Mouse (Mus musculus): ENCODE results near the gene Llgl2.

The Llgl2 gene

DNA sequence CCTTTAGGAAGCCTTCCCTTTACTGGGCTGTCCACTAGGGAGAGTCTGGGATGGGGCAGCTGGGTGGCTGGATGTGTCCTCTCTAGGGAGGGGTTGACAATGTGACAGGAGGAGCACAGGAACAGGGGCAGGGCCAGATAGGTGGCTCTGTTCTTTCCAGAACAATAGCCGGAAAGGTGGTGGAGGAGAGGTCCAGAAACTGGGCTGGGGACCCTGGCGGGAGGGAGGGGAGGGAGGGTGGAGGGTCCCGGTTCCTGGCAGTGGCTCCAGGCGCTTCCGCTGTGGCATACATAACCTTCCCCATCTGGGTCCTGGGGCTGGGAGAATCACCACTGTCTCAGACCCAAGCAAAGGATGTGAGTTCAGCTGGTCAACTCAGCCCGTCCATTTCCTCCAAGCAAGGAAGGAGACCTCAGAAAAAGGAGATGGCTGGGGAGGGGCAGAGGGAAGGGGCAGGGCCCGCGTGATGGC is 14.5 kb upstream of the Llgl2 start:
- peak; percentile 69 to 88 for DNase-seq

DNA sequence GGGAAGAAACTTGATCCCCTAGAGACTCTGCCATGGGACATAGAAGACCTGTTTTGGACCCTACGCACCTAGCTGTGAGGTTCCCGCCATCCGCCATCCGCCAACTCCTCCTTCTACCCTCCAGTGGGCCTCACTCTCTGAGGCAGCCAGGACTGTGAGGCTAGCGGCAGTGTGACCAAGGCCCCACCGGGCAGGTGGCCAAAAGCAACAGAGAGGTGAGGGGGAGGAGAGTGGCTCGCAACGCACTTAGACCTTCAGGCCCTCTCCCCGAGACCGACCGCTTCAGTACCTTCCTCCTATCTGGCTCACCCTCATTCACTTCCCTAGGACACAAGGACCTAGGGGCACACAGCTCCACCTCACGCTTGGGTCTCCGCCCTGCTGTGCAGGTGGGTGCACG is 13.5 kb upstream of the Llgl2 start:
- peak; percentile 84 to 93 for DNase-seq

DNA sequence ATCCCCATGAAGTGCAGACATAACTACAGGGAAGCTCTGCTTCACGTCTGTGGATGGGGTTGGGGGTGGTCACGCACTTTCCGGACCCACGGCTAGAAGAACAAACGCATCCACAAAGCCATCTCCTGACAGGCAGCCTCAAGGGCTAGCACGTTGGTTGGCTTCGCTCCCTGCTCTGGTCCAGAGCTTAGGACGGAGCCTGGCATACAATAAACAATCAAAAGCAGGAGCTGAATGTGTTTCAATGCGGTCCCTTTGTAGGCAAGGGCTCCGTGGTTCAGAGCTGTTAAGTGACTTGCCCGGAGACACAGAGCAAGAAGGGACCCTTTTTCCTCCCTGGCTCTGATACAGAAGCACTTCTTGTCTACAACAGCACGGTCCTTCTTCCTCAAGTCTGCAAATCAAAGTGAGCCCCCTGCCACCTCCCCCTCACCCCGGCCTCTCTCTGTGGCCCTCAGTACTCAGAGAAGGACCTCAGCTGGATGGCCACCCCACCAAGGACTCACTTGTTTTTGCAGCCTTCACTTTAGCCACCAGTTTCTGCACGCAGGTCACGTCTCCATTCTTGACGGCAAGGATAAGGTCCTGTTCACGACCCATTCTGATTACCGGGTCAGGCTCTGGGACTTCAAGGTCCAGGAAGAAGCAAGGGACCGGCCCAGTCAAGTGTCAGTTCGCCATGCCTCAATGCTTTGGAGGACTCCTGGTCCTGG is 12.3 kb upstream of the Llgl2 start:
- no peak for DNase-seq

DNA sequence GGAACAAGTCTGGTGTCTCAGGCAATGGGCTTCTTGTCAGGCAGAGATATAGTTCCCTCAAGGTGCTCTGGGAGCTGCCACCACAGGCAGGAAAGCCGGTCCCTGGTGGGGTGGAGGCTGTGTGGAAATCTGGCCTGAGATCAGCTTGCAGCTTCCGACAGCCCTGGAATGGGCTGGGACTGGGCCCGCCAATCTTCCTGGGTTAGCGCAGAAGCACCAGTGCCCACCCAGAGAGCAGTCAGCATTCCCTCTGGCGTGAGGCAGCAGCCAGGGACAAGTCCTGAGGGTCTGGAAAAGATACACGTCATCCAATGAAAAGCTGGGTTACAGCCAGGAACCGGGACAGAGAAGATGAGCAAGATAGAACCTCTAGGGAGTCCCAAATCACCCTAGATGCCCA is 11.8 kb upstream of the Llgl2 start:
- DNase-seq: peak; percentile 67 to 87

DNA sequence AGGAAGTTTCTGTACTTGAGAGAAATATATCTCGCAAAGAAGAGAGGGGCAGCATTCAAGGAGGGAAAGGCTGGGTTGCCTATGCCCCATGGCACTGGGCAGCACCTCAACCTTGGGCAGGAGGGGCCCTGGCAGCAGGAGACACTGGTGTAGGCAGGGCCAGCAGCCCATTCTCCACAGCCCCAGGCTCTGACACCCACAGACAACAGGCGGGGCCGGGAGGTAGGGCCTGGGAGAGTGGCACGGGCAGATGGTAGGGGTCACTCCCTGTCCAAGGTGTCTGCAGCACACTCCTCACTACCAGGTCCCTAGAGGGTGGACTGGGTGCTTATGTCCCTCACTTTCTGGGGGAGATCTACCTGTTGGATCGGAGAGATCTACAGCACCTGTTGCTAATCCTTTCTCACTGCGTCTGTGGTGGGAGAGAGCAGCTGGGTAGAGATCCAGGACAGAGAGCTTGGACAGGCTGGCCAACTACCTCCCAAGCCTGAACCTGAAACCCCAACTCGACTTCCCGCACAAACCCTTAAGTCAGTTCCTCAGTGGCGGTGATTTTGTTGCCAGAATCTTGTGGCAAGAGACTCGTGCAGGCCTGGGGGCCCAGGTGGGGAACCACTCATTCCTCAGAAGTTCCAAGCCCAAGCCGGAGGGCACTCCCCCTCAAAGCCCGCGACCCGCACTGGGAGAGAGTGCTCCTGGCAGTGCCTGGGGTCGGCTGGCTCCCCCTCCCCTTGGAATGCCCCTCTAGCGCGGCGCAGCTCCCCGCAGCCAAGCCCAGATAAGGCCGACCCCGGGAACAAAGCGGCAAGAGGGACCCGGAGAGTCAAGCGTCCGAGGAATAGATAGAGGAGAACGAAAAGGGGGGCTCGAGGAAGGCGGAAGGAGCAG is 11.1 kb upstream of the Llgl2 start:
- DNase-seq: peak; percentile 41 to 77

DNA sequence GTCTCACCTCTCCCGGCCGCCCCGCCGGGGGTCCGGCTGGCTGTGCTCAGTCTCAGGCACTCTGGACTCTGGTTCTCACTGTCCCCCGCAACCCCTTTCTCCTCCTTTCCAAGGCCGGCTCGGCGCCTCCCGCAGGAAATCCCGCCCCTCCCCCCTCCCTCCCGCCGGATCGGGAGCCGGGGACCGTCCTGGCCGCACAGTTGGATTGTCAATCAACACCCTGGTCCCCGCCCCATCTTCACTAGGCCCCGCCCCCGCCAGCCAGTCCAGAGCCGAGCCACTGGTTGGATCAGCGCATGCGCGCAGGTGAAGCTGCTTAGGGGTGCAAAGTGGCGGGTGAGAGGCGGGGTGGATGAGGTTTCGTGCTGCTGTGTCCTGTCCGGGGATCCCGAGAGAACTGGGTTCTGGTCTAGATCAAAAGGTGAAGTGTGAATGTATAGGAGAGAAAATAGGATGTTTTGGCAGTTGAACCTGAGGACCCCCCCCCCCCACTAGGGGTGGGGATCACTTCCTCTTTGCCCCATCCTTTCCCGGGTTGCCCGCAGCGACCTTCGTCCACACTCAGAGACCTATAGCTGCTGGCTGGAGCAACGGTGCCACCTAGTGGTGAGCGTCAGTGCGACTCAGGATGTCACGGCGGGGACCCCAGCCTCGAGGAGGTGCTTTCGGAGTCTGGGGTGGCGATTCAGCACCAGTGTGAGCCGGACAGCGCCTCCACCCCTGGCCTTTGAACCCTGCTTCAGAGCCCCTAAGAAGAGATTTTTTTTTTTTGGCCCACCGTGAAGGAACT is 10.1 kb upstream of the Llgl2 start, which contains the start of gene Caskin2:
Gene Caskin2 (minus strand): TSS at position 133 of the 790 bp plus-strand sequence.
- DNase-seq: peak; percentile 98 to 99

DNA sequence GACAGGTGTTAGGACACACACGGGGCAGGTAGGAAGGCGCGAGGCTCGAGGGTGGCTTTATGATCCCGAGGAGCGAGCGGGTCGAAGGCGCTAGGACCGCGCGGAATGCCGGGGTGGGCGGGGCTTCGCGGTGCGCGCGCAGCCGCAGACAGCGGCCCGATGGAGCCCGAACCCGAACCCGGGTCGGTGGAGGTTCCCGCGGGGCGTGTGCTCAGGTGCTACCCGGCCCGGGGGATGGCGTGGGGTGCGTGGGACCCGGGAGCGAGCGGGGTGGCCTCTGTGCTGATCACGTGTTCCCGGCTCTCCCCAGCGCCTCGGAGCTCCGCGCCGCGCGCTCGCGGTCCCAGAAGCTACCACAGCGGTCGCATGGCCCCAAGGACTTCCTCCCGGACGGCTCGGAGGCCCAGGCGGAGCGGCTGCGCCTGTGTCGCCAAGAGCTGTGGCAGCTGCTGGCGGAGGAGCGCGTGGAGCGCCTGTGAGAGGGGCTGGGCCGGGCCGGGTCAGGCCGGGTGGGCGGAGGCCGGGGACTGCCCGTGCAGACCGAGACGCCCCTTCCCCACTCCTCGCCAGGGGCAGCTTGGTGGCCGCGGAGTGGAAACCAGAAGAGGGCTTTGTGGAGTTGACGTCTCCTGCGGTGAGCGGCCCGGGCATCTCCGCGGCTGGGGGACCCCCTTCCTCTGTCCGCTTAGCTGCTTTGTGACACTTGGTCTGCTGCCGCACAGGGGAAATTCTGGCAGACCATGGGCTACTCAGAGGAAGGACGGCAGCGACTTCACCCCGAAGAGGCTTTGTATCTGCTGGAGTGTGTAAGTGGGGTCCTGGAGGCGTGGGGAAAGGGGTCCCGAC is 9.0 kb upstream of the Llgl2 start, which contains the start of gene Tsen54:
Gene Tsen54 (plus strand): TSS at position 120 of the 846 bp plus-strand sequence.
- DNase-seq: peak; percentile 91 to 93

DNA sequence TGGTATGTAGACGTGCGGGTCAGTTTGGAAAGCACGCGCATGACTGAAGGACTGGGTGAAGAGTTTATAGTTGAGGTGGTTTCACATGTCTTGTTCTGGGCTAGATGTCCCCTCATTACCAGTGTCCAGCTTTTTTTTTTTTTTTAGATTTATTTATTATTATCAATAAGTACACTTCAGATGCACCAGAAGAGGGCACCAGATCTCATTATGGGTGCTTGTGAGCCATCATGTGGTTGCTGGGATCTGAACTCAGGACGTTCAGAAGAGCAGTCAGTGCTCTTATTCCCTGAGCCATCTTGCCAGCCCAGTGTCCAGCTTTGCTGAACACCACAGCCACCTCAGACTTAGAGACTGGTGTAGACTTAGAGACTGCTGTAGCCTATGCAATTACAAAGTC is 6.5 kb upstream of the Llgl2 start:
- DNase-seq: peak in 1 of 2 experiments; percentile 41

DNA sequence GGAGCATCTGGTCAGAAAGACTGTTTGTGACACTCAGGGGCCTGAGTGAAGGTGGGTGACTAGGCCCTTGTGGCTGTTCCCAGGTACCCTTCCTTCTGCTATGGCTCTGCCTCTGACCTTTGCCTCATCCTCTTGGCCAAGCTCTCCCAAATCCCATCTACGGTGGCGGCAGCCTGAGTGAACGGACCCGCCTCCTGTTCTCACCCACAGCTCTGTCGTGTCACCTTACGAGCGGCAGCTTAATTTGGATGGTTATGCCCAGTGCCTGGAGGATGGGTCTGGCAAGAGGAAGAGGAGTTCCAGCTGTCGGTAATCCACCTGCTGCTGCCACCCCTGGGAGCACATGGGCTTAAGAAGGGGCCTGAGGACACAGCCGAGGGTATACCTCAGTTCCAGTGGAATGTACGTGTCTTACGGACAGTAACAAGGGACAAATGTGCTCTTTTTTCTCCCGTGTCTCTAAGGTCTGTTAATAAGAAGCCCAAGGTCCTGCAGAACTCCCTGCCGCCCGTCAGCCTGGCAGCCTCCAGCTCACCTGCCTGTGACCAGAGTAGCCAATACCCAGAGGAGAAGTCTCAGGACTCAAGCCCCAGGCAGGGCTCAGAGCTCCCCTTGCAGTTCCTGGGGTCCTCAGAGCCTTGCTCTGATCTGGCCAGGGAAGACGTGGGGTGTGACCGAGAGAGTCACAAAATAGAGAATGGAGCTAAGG is 3.8 kb upstream of the Llgl2 start:
- DNase-seq: peak; percentile 30 to 74

DNA sequence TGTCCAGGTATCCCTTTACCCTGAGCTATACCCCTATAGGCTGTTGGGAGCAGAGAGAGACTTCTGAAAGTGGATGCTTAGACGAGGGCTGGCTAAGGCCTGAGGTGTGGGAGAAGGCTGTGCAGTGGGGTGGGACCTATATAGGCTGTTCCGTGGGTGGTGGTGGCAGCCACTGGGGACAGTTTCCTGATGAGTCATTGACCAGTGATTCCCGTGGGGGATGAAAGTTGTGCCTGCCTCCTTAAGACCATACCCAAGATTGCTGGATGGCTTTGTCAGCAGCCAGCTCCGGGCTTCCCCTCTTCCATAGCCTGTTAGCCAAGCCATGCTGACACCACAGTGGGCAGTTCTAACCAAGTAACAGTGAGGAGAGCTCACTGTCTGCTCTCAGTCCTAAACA is 2.8 kb upstream of the Llgl2 start:
- DNase-seq: no peak

DNA sequence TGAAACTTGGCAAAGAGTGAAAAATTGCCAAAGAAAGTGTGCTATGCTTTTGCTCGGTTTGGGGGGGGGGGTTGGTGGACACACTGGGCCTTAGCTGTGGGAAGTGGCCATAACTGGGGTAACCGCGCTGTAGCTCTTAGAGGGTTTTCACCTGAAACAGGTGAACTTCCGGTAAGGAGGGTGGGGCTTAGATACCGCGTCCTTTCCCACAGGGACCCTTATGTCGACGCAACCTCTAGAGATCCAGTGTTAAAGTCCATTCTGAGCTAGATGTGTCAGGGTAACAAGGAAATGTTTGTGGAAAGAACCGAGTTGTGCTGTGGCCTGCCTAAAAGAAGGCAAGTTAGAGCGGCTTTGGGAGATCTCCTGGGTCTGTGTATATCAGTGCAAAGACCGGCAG is 964 bp downstream of the Llgl2 start:
- DNase-seq: no peak

DNA sequence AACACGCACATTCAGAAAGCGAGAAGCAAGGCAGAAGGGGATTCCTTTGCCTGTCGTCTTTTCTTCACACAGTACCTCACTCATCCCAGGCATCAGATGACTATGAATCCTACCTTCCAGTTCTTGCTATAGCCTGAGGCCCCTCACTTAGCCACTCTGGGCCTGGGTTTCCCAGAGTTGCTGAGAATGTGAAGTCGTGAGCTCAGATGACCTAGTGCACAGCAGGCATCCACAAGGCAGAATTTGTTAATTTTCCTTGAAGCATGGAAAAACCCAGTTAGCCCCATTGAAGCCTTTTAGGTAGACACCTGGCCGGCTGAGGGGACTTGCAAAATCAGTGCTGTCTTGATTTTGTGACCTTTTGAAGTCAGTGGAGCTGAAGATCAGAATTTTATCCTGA is 2.6 kb downstream of the Llgl2 start:
- DNase-seq: no peak

DNA sequence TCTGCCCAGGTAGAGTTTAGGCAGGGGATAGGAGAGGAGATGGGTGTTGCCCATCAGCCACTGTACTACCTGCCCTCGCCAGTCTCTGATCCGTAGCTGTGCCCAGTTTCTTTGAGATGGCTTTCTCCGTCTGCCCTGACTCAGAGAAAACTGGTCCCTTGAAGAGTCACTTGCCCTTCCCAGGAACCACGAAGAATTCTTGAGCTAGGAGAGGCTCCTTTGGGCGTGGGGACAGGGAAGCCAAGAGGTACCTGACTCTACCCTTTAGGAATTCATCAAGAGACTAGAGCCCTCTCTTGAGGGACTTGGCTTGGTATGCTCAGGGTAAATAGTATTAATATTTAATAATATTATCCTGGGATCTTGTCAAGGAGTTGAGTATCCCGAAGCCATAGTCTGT is 3.8 kb downstream of the Llgl2 start:
- DNase-seq: no peak

DNA sequence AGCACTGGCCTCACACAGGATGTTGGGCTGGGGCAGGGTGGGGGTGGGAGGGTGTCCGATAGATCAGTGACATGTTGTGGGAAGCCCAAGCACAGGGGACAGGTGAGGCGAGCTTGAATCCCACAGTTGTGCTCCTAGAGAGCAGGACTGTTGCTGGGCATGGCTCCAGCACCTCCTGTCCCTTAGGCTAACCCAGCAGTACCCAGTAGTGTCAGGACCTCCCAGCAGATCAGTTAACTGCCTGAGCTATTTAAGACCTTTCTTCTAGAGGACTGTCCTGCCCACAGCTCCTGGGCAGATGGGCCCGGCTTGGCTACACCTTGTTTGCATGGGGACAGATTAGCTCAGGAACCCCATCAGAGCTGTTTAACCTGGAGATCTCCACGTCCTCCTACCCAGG is 5.2 kb downstream of the Llgl2 start:
- DNase-seq: peak in 1 of 2 experiments; percentile 72

DNA sequence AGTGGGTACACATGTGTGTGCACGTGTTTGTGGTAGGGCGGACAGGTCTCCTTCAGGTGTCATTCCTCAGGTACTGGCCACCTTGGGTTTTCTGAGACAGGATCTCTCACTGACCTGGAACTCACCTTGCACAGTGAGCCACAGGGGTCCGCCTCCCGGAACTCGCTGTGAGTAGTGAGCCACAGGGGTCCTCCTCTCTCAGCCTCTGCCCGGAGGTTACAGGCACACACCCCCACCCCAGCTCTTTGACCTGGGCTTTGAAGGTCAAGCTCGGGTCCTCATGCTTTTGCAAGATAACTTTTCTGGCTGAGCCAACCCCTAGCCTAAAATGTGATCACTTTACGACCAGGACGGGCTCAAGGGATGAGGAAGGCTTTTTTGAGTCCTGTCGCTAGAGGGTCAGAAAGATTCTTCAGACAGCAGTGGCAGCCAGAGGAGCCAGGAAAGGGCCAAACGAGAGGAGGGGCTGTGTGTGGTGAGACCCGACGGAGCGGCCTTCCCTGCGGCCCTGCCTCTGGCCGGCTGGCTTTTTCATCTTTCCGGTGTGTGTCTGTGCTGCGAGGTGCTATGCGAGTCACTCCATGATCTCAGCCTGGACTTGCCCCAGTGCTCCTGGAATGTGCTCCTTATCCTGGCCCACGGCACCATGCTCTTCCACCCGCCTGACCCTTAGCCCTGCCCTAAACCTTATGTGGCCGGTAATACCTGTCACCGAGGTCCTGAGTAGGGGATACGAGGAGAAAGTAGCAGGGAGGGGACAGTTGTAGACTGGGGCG is 6.9 kb downstream of the Llgl2 start:
- DNase-seq: peak; percentile 63 to 82

DNA sequence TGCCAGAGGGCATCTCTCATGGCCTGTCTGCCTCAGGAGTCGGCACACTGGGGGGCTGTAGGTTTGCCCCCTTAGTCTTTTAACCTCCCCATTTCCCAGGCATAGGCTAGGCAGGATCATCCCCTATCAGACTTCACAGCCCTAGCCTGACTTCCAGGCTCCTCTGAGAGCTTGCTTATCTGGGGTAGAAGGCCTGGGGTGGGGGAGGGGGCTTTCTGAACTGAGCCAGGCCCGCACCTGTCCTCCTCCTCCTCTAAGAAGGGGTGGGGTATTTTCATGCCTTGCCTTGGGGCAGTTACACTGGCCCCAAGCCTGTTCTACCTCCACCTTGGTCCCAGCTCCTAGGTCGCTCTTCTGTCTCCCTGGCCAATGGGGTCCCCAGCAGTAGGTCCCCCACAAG is 7.7 kb downstream of the Llgl2 start:
- DNase-seq: no peak

DNA sequence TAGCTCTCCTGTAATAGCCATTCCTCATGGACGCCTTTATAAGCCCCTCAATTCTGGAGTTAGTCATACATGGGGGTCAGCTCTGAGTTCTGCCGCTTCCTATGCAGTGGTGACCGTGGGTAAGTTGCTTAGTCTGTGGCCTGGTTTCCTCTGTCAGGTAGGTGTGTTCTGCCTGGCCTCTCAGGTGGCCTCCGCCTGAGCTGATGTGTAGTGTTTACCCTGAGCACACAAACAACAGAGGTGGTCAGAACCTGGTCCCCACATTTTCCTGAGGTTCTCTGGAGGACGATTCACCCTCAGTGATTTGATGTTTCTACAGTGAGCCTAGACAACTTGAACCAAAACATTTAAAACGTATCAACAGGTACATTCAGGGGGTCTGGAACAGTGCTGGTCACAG is 8.2 kb downstream of the Llgl2 start:
- DNase-seq: no peak

DNA sequence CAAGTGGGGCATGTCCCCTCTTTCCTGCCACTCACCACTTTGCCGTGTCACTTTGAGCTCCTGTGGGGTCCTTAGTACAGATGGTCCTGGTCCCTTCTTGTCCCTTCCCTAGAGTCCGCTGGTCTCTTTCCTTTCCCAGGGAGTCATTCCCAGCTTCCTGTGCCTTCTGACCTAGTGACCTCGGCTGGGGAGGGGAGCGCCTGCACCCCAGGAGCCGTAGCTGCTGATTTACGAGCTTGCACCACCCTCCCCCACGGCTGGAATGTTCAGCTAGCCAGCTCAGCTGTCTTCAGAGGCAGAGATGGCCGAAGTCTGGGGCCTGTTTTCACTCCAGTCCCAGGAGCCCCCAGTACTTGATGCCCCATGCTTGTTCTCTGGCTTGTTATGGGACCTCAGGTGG is 8.7 kb downstream of the Llgl2 start:
- DNase-seq: peak; percentile 94 to 97

DNA sequence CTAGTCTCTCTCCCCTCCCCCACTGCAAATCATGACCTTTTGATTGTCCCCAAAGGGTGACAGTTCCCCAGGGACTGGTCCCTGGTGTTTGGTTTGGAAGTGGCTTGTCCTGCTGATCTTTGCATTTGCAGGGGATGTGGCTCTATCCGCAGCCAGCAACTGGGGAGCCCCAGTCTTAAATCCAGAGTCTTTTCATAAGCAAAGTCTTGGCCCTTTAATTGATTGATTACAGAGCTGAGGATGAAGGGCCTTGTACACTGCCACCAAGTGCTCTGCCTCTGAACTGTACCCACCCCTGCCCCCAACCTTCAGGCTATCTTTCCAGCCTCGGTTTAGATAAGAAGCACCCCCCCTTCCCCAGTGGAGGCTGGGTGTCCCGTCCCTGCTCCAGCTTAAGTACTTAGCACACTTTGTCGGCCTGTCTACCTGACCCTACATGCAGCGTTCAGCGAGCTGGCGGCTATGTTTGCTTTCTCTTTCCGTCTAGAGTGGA is 9.2 kb downstream of the Llgl2 start:
- DNase-seq: peak; percentile 67 to 80

DNA sequence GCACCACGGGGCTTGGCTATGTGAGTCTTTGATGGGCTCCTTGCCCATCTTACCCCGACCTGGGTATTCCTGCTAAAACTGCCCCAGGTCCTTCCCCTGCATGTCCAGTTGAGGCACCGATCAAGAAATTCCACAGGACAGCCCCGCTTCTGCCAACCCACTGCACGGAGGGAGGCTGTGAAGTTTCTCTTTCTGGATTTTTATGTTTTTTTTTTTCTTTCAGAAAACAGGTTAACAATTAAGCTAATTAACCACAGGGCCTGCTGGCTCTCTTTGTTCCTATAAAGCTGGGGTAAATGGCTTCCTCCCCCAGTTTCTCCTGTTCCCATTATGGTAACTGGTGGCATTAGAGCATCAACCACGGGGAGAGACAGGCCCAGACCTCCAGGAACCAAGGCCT is 10.2 kb downstream of the Llgl2 start:
- peak; percentile 45 to 72 for DNase-seq

All from kidney, postnatal 25 days (tissue).